Mouse (Mus musculus): ENCODE results near the gene Prrt3.

- TF ChIP-seq POLR2A (IDR thresholded peaks at IDR 0.05; ENCODE audit: control insufficient read depth, low read depth, low read length) (no peak), CTCF (IDR thresholded peaks at IDR 0.05; ENCODE audit: control insufficient read depth, insufficient read depth, insufficient replicate concordance, low read depth, low read length) (no peak)
Observed at GRCm38 (mm10) chr6:113447639-113448038, 54.1 kb downstream of the Prrt3 start.

Data from testis, adult 2 months (tissue).